Mouse (Mus musculus): ENCODE measurements around the gene Rragc. TPM values are rescaled to one million over a fixed set of nuclear protein-coding genes. Genes with fewer than 3 reads are reported as not detected.

Gene Rragc
- 38.1 and 40.9 TPM in 2 replicates for polyA plus RNA-seq (2015; fragmentation: Nextera tagmentation; extraction: Ambion mirVana)

DNA sequence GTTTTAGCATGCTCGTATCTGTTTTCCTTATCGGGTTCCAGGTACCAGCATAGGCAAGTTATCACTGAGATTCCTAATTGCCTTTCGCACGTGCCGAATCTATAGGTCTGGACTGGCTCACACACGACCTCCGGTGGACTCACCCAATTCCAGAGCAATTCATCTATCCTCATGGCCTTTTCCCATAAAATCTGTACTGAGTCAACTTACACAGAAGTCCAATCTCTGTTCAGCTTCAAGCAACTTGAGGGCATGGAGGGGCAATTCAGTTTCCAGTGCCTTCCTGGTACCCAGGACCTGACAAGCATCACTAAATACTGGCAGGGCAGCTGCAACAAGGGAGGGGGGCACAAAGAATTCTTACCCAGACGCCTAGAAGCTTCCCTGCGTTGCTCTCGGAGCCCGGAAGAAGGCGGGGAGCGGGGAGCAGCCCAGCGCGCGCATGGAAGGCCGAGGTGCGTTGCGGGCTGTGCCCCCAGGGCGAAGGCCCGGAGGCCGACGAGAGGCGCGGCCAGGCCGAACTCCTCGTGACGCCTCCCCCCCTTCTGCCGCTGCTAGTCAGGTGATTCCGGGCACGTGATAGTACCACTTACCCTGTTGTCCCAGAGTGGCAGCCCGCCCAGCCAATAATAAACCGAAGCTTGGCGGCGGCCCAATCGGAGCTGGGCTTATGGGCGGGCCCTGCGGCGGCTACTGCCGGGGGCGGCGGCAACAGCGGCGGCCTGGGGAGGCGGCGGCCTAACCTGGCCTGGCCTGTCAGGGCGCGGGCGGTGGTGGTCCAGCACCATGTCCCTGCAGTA is at the start of gene Rragc:
Rragc (plus strand) TSS at position 699 of the 800 bp plus-strand sequence.
- H3K4me2 ChIP-seq: peak within 1 kb of the TSS; percentile 89
- peak within 1 kb of the TSS; percentile 100 for H3K4me3 ChIP-seq
- ATAC-seq (ENCODE audit: extremely low read depth, insufficient number of reproducible peaks, low FRiP score, low TSS enrichment): peak; percentile 98
- H3K9me3 ChIP-seq: no peaks in the 10 kb centered on the region
- H3K27ac ChIP-seq (replicated peaks): peak within 1 kb of the TSS; percentile 92
- H3K27me3 ChIP-seq (replicated peaks): no peaks in the 10 kb centered on the region
- peaks cover 23% of the 10 kb centered on the region for H3K4me1 ChIP-seq
- under 1% methylated on average over 49 of the region's 49 CpGs for WGBS
- peaks cover 42% of the 10 kb centered on the region for H3K36me3 ChIP-seq
- H3K9ac ChIP-seq: peak within 1 kb of the TSS; percentile 98

DNA sequence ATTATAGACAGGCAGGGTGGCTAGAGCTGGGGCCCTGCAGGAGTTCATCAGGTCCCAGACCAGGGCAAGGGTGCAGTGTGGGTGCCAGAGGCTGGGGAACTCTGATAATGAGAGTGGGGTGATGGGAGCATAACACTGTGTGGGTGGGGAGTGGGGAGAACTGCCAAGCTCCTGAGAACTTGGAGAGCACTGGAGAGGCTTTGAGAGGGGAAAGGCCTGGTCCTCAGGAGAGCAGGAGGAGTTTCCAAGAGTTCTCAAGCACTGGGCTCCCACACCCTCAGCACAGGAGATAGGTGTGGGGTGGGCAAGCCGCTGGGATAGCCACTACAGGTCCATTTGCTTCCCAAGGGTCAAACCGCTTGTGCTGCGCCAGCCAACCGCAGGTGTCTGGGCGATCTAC is 23.5 kb upstream of the Rragc start:
- Histone ChIP-seq H3K4me3 (no peak overlapping the region), H3K27me3 (replicated peaks) (no peaks in the 10 kb centered on the region), H3K9me3 (no peaks in the 10 kb centered on the region), H3K9ac (no peak overlapping the region), H3K27ac (replicated peaks) (no peak overlapping the region), H3K4me1 (no peaks in the 10 kb centered on the region), H3K36me3 (no peaks in the 10 kb centered on the region), H3K4me2 (no peak overlapping the region)
- ATAC-seq (ENCODE audit: extremely low read depth, insufficient number of reproducible peaks, low FRiP score, low TSS enrichment): no peak
- WGBS: 80% methylated on average over 5 of the region's 5 CpGs

- H3K9me3 ChIP-seq: no peaks in the 10 kb centered on the region
- no peak overlapping the region for H3K4me3 ChIP-seq
- no peaks in the 10 kb centered on the region for H3K36me3 ChIP-seq
- WGBS: 74% methylated on average over 4 of the region's 4 CpGs
- no peak overlapping the region for H3K9ac ChIP-seq
- no peaks in the 10 kb centered on the region for H3K27me3 ChIP-seq (replicated peaks)
- no peak overlapping the region for H3K27ac ChIP-seq (replicated peaks)
- no peak overlapping the region for H3K4me2 ChIP-seq
- H3K4me1 ChIP-seq: no peaks in the 10 kb centered on the region
- ATAC-seq (ENCODE audit: extremely low read depth, insufficient number of reproducible peaks, low FRiP score, low TSS enrichment): no peak
Observed at GRCm38 (mm10) chr4:123894295-123894694, 23.0 kb upstream of the Rragc start.

DNA sequence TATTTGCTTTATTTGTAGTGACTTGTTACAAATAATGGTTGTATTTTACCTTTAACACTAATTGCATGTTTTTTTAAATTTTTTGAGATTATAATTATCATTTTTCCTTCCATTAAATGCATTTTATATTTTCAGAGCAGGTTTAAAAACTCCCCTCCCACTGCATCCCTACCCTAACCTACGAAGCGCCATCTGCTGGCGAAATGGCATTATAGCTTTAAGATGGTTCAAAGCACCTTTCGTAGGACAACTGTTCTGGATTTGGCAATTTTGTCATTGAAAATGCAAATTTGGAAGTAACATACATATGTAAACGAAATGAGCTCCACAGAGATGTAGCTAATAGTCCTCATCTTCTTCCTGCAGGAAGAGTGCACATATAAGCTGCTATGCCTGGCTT is 18.6 kb upstream of the Rragc start:
- H3K36me3 ChIP-seq: no peaks in the 10 kb centered on the region
- no peaks in the 10 kb centered on the region for H3K27me3 ChIP-seq (replicated peaks)
- H3K27ac ChIP-seq (replicated peaks): no peak overlapping the region
- H3K9ac ChIP-seq: no peak overlapping the region
- peaks cover under 1% of the 10 kb centered on the region; the same call in 1 of the 2 replicates for H3K4me1 ChIP-seq
- H3K4me2 ChIP-seq: no peak overlapping the region
- 12% methylated on average over 5 of the region's 5 CpGs for WGBS
- ATAC-seq (ENCODE audit: extremely low read depth, insufficient number of reproducible peaks, low FRiP score, low TSS enrichment): no peak
- H3K9me3 ChIP-seq: no peaks in the 10 kb centered on the region
- no peak overlapping the region for H3K4me3 ChIP-seq

- Histone ChIP-seq H3K4me1 (peaks cover 21% of the 10 kb centered on the region), H3K36me3 (peaks cover under 1% of the 10 kb centered on the region; the same call in 1 of the 2 replicates), H3K27me3 (replicated peaks) (no peaks in the 10 kb centered on the region), H3K4me2 (no peak overlapping the region), H3K9me3 (no peaks in the 10 kb centered on the region), H3K4me3 (no peak overlapping the region), H3K9ac (no peak overlapping the region), H3K27ac (replicated peaks) (no peak overlapping the region)
- ATAC-seq (ENCODE audit: extremely low read depth, insufficient number of reproducible peaks, low FRiP score, low TSS enrichment): no peak
- WGBS: 76% methylated on average over 3 of the region's 3 CpGs
Observed at GRCm38 (mm10) chr4:123903432-123903831, 13.8 kb upstream of the Rragc start.

- peak within 1 kb of the TSS; percentile 94 for H3K9ac ChIP-seq
- peak; percentile 100 for ATAC-seq (ENCODE audit: extremely low read depth, insufficient number of reproducible peaks, low FRiP score, low TSS enrichment)
- H3K27me3 ChIP-seq (replicated peaks): no peaks in the 10 kb centered on the region
- peak within 1 kb of the TSS; percentile 88 for H3K4me3 ChIP-seq
- H3K4me2 ChIP-seq: peak within 1 kb of the TSS; percentile 85
- peak within 1 kb of the TSS; percentile 88 for H3K27ac ChIP-seq (replicated peaks)
- no peaks in the 10 kb centered on the region for H3K9me3 ChIP-seq
- H3K4me1 ChIP-seq: peaks cover 21% of the 10 kb centered on the region
- 1% methylated on average over 48 of the region's 49 CpGs for WGBS
- peaks cover 10% of the 10 kb centered on the region for H3K36me3 ChIP-seq
Observed at GRCm38 (mm10) chr4:123904333-123905125, 12.7 kb upstream of the Rragc start, which contains the start of gene Mycbp. Mycbp (plus strand) TSS chr4:123904832.

GRCm38 (mm10) chr4:123905126-123905668 is 12.0 kb upstream of the Rragc start:
- Histone ChIP-seq H3K4me3 (peak overlapping the region; percentile 88), H3K4me2 (peak overlapping the region; percentile 85), H3K27me3 (replicated peaks) (no peaks in the 10 kb centered on the region), H3K4me1 (peaks cover 21% of the 10 kb centered on the region), H3K9me3 (no peaks in the 10 kb centered on the region), H3K9ac (peak overlapping the region; percentile 94), H3K27ac (replicated peaks) (peak overlapping the region; percentile 88), H3K36me3 (peaks cover 17% of the 10 kb centered on the region)
- peak; percentile 61 for ATAC-seq (ENCODE audit: extremely low read depth, insufficient number of reproducible peaks, low FRiP score, low TSS enrichment)
- WGBS: 1% methylated on average over 39 of the region's 53 CpGs

- H3K9ac ChIP-seq: no peak overlapping the region
- no peak for ATAC-seq (ENCODE audit: extremely low read depth, insufficient number of reproducible peaks, low FRiP score, low TSS enrichment)
Observed at GRCm38 (mm10) chr4:123911503-123911902, 5.7 kb upstream of the Rragc start.

DNA sequence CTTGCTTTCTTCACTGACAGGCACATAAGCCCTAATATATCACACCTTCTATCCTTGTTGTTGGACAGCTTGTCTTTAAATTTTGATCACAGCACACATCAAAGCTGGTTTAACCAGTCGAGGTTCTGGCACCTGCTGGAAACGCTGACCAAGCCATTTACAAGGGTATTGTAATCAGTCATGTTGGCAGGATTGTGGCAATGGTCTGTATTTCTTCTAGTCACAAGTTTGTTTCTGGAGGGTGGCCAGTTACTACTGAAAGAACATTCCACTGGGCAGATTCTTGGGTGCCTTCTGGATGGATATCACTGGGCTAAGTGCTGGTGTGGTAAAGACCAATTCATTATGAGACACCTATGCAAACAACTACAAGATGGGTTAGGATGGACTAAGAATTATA is 4.8 kb upstream of the Rragc start:
- ATAC-seq (ENCODE audit: extremely low read depth, insufficient number of reproducible peaks, low FRiP score, low TSS enrichment): no peak
- Histone ChIP-seq H3K4me3 (no peak overlapping the region), H3K36me3 (peaks cover 53% of the 10 kb centered on the region), H3K9me3 (no peaks in the 10 kb centered on the region), H3K4me1 (peaks cover 11% of the 10 kb centered on the region), H3K4me2 (no peak overlapping the region), H3K27ac (replicated peaks) (no peak overlapping the region), H3K9ac (no peak overlapping the region), H3K27me3 (replicated peaks) (no peaks in the 10 kb centered on the region)
- WGBS: 50% methylated on average over 2 of the region's 2 CpGs

More at GRCm38 (mm10) chr4:123911503-123911902, 5.7 kb upstream of the Rragc start:
- peaks cover 16% of the 10 kb centered on the region for H3K4me1 ChIP-seq
- H3K4me3 ChIP-seq: no peak overlapping the region
- H3K27me3 ChIP-seq (replicated peaks): no peaks in the 10 kb centered on the region
- 79% methylated on average over 4 of the region's 4 CpGs for WGBS
- H3K4me2 ChIP-seq: no peak overlapping the region
- H3K27ac ChIP-seq (replicated peaks): no peak overlapping the region
- H3K36me3 ChIP-seq: peaks cover 53% of the 10 kb centered on the region
- no peaks in the 10 kb centered on the region for H3K9me3 ChIP-seq

- no peaks in the 10 kb centered on the region for H3K27me3 ChIP-seq (replicated peaks)
- no peaks in the 10 kb centered on the region for H3K9me3 ChIP-seq
- peak; percentile 61 for ATAC-seq (ENCODE audit: extremely low read depth, insufficient number of reproducible peaks, low FRiP score, low TSS enrichment)
- under 1% methylated on average over 62 of the region's 63 CpGs for WGBS
- H3K36me3 ChIP-seq: peaks cover 42% of the 10 kb centered on the region
- peak within 1 kb of the TSS; percentile 92 for H3K27ac ChIP-seq (replicated peaks)
- peak within 1 kb of the TSS; percentile 89 for H3K4me2 ChIP-seq
- H3K4me1 ChIP-seq: peaks cover 23% of the 10 kb centered on the region
- peak within 1 kb of the TSS; percentile 98 for H3K9ac ChIP-seq
- H3K4me3 ChIP-seq: peak within 1 kb of the TSS; percentile 100
Observed at GRCm38 (mm10) chr4:123917548-123918140, 398 bp downstream of the Rragc start, which contains the start of gene 4930535I16Rik. 4930535I16Rik (minus strand) TSS chr4:123918022.

GRCm38 (mm10) chr4:123918851-123919250 is 1.6 kb downstream of the Rragc start:
- no peaks in the 10 kb centered on the region for H3K27me3 ChIP-seq (replicated peaks)
- peaks cover 23% of the 10 kb centered on the region for H3K4me1 ChIP-seq
- no peak overlapping the region for H3K27ac ChIP-seq (replicated peaks)
- H3K4me3 ChIP-seq: peak overlapping the region; percentile 100
- peak overlapping the region; percentile 89 for H3K4me2 ChIP-seq
- no peak for ATAC-seq (ENCODE audit: extremely low read depth, insufficient number of reproducible peaks, low FRiP score, low TSS enrichment)
- H3K36me3 ChIP-seq: peaks cover 42% of the 10 kb centered on the region
- 70% methylated on average over 2 of the region's 2 CpGs for WGBS
- no peaks in the 10 kb centered on the region for H3K9me3 ChIP-seq
- H3K9ac ChIP-seq: peak overlapping the region; percentile 98

All from heart, embryonic 13.5 days (tissue).